Mouse (Mus musculus) stomach, postnatal 0 days (tissue): ENCODE results near the gene Trrap. TPM values are rescaled to one million over a fixed set of nuclear protein-coding genes. Genes with fewer than 3 reads are reported as not detected.

Experiments
- ATAC-seq: fragments of 200-750 bp; cut with Nextera tagmentation; 2 replicates; pipeline ENCODE4 v1.8.0; 2017; ENCODE audit not compliant: low FRiP score, low TSS enrichment
- DNase-seq: peaks from one replicate; pipeline ENCODE4 v3.0.0-alpha.2; 2016; ENCODE audit warnings: low spot score
- H3K27ac ChIP-seq: fragments of 300-500 bp; sonication (generic); replicated peaks from 2 replicates; pipeline ENCODE4 v1.5.1; 2014; ENCODE audit warnings: mild to moderate bottlenecking, control low read depth
- H3K27me3 ChIP-seq: fragments of 300-500 bp; sonication (generic); 2 replicates; pipeline ENCODE4 v1.6.1; 2014; ENCODE audit warnings: low read length; ENCODE audit not compliant: control insufficient read depth, insufficient read depth
- H3K36me3 ChIP-seq: fragments of 300-500 bp; sonication (generic); 2 replicates; pipeline ENCODE4 v1.6.1; 2014; ENCODE audit warnings: low read length, mixed read lengths; ENCODE audit not compliant: control insufficient read depth, insufficient read depth
- H3K4me1 ChIP-seq: fragments of 300-500 bp; sonication (generic); replicated peaks from 2 replicates; pipeline ENCODE4 v1.6.1; 2014; ENCODE audit warnings: antibody characterized with exemption; ENCODE audit not compliant: control insufficient read depth, insufficient read depth
- H3K4me2 ChIP-seq: fragments of 300-500 bp; sonication (generic); replicated peaks from 2 replicates; pipeline ENCODE4 v1.6.1; 2014; ENCODE audit warnings: low read depth, mild to moderate bottlenecking, control low read depth, moderate library complexity
- H3K4me3 ChIP-seq: fragments of 300-500 bp; sonication (generic); 2 replicates; pipeline ENCODE4 v1.5.1; 2014; ENCODE audit warnings: low read depth, low read length, control low read depth
- H3K9ac ChIP-seq: fragments of 300-500 bp; sonication (generic); 2 replicates; pipeline ENCODE4 v1.6.1; 2014; ENCODE audit warnings: mild to moderate bottlenecking, low read length, control low read depth, mixed read lengths
- H3K9me3 ChIP-seq: fragments of 300-500 bp; sonication (generic); 2 replicates; pipeline ENCODE4 v1.6.1; 2016; ENCODE audit warnings: low read length; ENCODE audit not compliant: control insufficient read depth
- CTCF ChIP-seq: IDR thresholded peaks from 2 replicates; pipeline ENCODE4 v1.5.1; 2016; ENCODE audit warnings: antibody characterized with exemption, low read depth, mild to moderate bottlenecking, moderate library complexity
- EP300 ChIP-seq: optimal IDR thresholded peaks from 2 replicates; pipeline ENCODE3; 2016; ENCODE audit warnings: antibody characterized with exemption
- WGBS: fragments of 180-500 bp; shearing (Covaris S2); extraction: QIAGEN DNeasy Blood & Tissue Kit; methylation state at CpG from one replicate; pipeline ENCODE4 v1.1.7; 2014; 5-methylcytosine and 5-hydroxymethylcytosine counted together
- polyA plus RNA-seq: library from polyadenylated mRNA; unstranded; fragments of >200 nt; fragmentation: Nextera tagmentation; extraction: Ambion mirVana; gene quantifications from 2 replicates; pipeline ENCODE4 v1.2.1, GENCODE M21; 2015

Gene Trrap
- polyA plus RNA-seq, 1 experiment from 2014 or later: 22.7 TPM

- no peak overlapping the region for H3K9ac ChIP-seq
- H3K4me3 ChIP-seq: no peak overlapping the region
- TF ChIP-seq CTCF (no peak), EP300 (no peak)
- no peak for DNase-seq
- H3K4me1 ChIP-seq: no peaks in the 10 kb centered on the region
- no peaks in the 10 kb centered on the region for H3K9me3 ChIP-seq
- no peak overlapping the region for H3K4me2 ChIP-seq
- H3K36me3 ChIP-seq: no peaks in the 10 kb centered on the region
- no peak for ATAC-seq
- H3K27me3 ChIP-seq: no peaks in the 10 kb centered on the region
- H3K27ac ChIP-seq: no peak overlapping the region
- 48% methylated on average over 5 of the region's 5 CpGs for WGBS
Observed at GRCm38 (mm10) chr5:144728237-144728636, 39.3 kb upstream of the Trrap start.

- WGBS: 85% methylated on average over 8 of the region's 8 CpGs
- Histone ChIP-seq H3K36me3 (no peaks in the 10 kb centered on the region), H3K4me2 (no peak overlapping the region), H3K4me3 (no peak overlapping the region), H3K27ac (no peak overlapping the region), H3K4me1 (no peaks in the 10 kb centered on the region), H3K27me3 (no peaks in the 10 kb centered on the region), H3K9me3 (no peaks in the 10 kb centered on the region), H3K9ac (no peak overlapping the region)
- DNase-seq (no peak), ATAC-seq (no peak)
- no peak for TF ChIP-seq EP300
- no peak for TF ChIP-seq CTCF
Observed at GRCm38 (mm10) chr5:144729216-144729615, 38.3 kb upstream of the Trrap start.

GRCm38 (mm10) chr5:144733953-144734352 lies 33.6 kb upstream of the Trrap start:
- H3K9ac ChIP-seq: no peak overlapping the region
- WGBS: 23% methylated on average over 4 of the region's 4 CpGs
- H3K4me1 ChIP-seq: no peaks in the 10 kb centered on the region
- no peaks in the 10 kb centered on the region for H3K36me3 ChIP-seq
- ATAC-seq: no peak
- peak; percentile 69 for DNase-seq
- no peak overlapping the region for H3K4me3 ChIP-seq
- TF ChIP-seq EP300: no peak
- peak; percentile 91 for TF ChIP-seq CTCF
- H3K9me3 ChIP-seq: no peaks in the 10 kb centered on the region
- no peak overlapping the region for H3K4me2 ChIP-seq
- no peak overlapping the region for H3K27ac ChIP-seq
- H3K27me3 ChIP-seq: no peaks in the 10 kb centered on the region

- H3K4me2 ChIP-seq: no peak overlapping the region
- DNase-seq (peak; percentile 80), ATAC-seq (0 out of 2 replicates have a peak, but pooled peaks have one; percentile 38)
Observed at GRCm38 (mm10) chr5:144734949-144735348, 32.6 kb upstream of the Trrap start.

GRCm38 (mm10) chr5:144737101-144737500 lies 30.4 kb upstream of the Trrap start:
- no peak overlapping the region for H3K4me2 ChIP-seq
- H3K4me3 ChIP-seq: no peak overlapping the region
- H3K9ac ChIP-seq: no peak overlapping the region
- H3K27ac ChIP-seq: no peak overlapping the region
- no peaks in the 10 kb centered on the region for H3K4me1 ChIP-seq
- TF ChIP-seq CTCF (no peak), EP300 (no peak)
- WGBS: 86% methylated on average over 14 of the region's 14 CpGs
- H3K27me3 ChIP-seq: no peaks in the 10 kb centered on the region
- DNase-seq (no peak), ATAC-seq (no peak)
- H3K9me3 ChIP-seq: no peaks in the 10 kb centered on the region
- H3K36me3 ChIP-seq: no peaks in the 10 kb centered on the region

More at GRCm38 (mm10) chr5:144734949-144735348, 32.6 kb upstream of the Trrap start:
- no peaks in the 10 kb centered on the region for H3K9me3 ChIP-seq
- no peak overlapping the region for H3K27ac ChIP-seq
- no peaks in the 10 kb centered on the region for H3K4me1 ChIP-seq
- no peak overlapping the region for H3K4me3 ChIP-seq
- 27% methylated on average over 8 of the region's 8 CpGs for WGBS
- no peaks in the 10 kb centered on the region for H3K27me3 ChIP-seq
- H3K9ac ChIP-seq: no peak overlapping the region
- no peaks in the 10 kb centered on the region for H3K36me3 ChIP-seq
- peak; percentile 92 for TF ChIP-seq CTCF
- TF ChIP-seq EP300: no peak

- no peaks in the 10 kb centered on the region for H3K9me3 ChIP-seq
- H3K4me2 ChIP-seq: no peak overlapping the region
- H3K27ac ChIP-seq: no peak overlapping the region
- no peak overlapping the region for H3K4me3 ChIP-seq
- peak; percentile 56 for DNase-seq
- H3K4me1 ChIP-seq: no peaks in the 10 kb centered on the region
- no peaks in the 10 kb centered on the region for H3K36me3 ChIP-seq
- H3K9ac ChIP-seq: no peak overlapping the region
- 2% methylated on average over 5 of the region's 5 CpGs for WGBS
- no peak for TF ChIP-seq EP300
- peak; percentile 27; the same call in 1 of the 2 replicates for TF ChIP-seq CTCF
- ATAC-seq: 0 out of 2 replicates have a peak, but pooled peaks have one; percentile 50
- H3K27me3 ChIP-seq: no peaks in the 10 kb centered on the region
Observed at GRCm38 (mm10) chr5:144752432-144752831, 15.1 kb upstream of the Trrap start.
